Mouse (Mus musculus): ENCODE results near the gene Nt5c3. TPM values are rescaled to one million over a fixed set of nuclear protein-coding genes. Genes with fewer than 3 reads are reported as not detected.

Nt5c3 gene
- 110 TPM in 2 replicates for polyA plus RNA-seq (2015; fragmentation: Nextera tagmentation; extraction: Ambion mirVana)

DNA sequence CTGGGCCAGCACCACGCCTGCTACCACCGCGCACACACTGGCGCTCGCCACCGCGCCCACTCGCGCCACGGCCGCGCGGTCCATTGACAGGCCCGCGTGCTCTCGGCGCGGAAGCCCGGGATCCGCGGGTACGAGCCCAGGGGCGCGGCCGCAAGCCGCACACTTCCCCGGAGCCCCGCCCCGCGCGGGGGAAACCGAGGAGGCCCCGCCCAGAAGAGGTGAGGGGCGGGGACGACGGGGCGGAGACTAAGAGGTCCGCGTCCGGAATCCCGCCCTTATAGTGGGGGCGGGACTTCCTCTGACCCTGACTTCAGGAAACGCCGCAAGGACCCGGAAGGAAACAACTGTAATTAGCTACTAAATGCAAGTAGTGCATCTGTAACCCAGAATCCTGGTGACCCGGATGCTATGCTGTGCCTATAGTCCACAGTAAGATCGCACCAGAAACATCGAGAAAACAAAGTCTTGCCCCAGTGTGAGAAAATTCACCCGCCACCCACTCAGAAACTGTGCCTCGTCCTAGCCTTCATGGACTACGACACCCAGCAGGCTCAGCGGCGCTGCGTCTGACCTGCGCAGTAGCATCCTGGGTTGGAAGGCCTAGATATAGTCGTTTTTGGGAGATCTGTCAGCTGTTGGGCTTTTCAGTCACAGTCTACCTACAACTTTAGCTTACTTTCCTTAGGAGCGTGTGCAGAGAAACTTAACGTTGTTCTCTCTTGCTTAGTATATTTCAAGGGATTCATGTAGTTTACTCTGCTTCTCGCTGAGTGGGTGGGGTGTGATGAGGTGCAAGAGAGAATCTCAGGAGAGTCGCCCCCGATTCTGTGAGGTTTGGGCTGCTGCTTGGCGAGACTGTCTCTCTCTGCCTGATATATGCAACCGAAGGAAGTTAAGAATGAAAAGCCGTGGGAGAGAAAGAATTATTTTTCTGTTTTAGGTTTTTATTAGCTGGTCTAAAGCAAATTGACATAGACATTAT, at the start of gene Nt5c3, which contains the start of gene Vmn1r4:
Gene Nt5c3, minus strand, starts transcription at position 207 of the 982 bp plus-strand sequence.
Gene Vmn1r4, plus strand, starts transcription at position 290 of the 982 bp plus-strand sequence.
- ATAC-seq, result peak; percentile 97
- Histone ChIP-seq H3K9ac (peak within 1 kb of the TSS; percentile 77), H3K27me3 (no peaks in the 10 kb centered on the region), H3K4me1 (peaks cover 7% of the 10 kb centered on the region; the same call in 1 of the 2 replicates), H3K27ac (peak within 1 kb of the TSS; percentile 71), H3K4me2 (peak within 1 kb of the TSS; percentile 62), H3K36me3 (ENCODE audit: poor library complexity, severe bottlenecking) (no peaks in the 10 kb centered on the region), H3K4me3 (peak within 1 kb of the TSS; percentile 67), H3K9me3 (replicated peaks) (no peaks in the 10 kb centered on the region)
- 3% methylated on average over 64 of the region's 64 CpGs for WGBS

DNA sequence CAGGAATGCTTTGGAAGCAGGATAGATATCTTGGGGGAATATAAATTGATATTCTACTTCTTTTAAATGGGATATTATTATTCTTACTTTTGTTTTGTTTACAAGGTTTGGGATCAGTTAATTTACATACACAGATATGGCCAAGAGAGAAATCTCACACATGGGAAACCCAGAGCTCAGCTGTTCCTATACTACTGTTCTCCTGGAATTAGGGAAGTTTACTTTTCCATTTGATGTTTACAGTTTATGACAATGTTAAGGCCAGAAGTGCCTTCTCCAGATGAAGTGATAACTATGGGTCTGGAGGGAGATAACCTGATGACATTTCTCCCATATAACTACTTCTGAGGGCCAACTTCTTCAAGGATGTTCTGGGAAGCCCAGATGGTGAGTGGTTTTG, 46.2 kb upstream of the Nt5c3 start, which contains the start of gene Vmn1r5:
Gene Vmn1r5, plus strand, starts transcription at position 301 of the 400 bp plus-strand sequence.
- Histone ChIP-seq H3K27ac (no peak within 1 kb of the TSS), H3K4me3 (no peak within 1 kb of the TSS), H3K4me2 (no peak within 1 kb of the TSS), H3K9me3 (replicated peaks) (no peaks in the 10 kb centered on the region), H3K9ac (no peak within 1 kb of the TSS), H3K4me1 (no peaks in the 10 kb centered on the region), H3K36me3 (ENCODE audit: poor library complexity, severe bottlenecking) (no peaks in the 10 kb centered on the region), H3K27me3 (no peaks in the 10 kb centered on the region)
- ATAC-seq, result no peak

DNA sequence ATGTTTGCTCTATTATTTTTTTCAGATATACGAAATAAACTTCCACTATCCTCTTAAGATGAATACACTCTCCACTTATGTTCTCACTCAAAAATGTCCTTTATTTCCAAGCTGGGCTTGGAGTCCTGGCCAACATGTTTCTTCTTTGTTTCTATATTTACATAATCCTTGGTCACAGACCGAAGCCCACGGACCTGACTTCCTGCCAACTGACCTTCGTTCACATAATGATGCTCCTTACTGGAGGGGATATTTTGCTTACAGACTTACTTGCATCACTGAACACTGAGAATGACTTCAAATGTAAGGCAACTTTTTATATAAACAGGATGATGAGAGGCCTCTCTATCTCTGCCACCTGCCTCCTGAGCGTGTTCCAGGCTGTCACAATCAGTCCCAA, 32.7 kb upstream of the Nt5c3 start:
- Histone ChIP-seq H3K27me3 (no peaks in the 10 kb centered on the region), H3K4me2 (no peak overlapping the region), H3K4me1 (no peaks in the 10 kb centered on the region), H3K27ac (no peak overlapping the region), H3K9ac (no peak overlapping the region), H3K4me3 (no peak overlapping the region), H3K9me3 (replicated peaks) (no peaks in the 10 kb centered on the region), H3K36me3 (ENCODE audit: poor library complexity, severe bottlenecking) (no peaks in the 10 kb centered on the region)
- WGBS, result 80% methylated on average over 5 of the region's 5 CpGs
- no peak for ATAC-seq

GRCm38 (mm10) chr6:56934366-56934765, 10.6 kb upstream of the Nt5c3 start:
- H3K4me3 ChIP-seq, result no peak overlapping the region
- no peaks in the 10 kb centered on the region for H3K36me3 ChIP-seq (ENCODE audit: poor library complexity, severe bottlenecking)
- H3K27me3 ChIP-seq, result no peaks in the 10 kb centered on the region
- no peaks in the 10 kb centered on the region; the same call in 1 of the 2 replicates for H3K9me3 ChIP-seq (replicated peaks)
- ATAC-seq, result no peak
- WGBS, result 84% methylated on average over 4 of the region's 4 CpGs
- no peak overlapping the region for H3K4me2 ChIP-seq
- no peaks in the 10 kb centered on the region for H3K4me1 ChIP-seq
- no peak overlapping the region for H3K9ac ChIP-seq
- H3K27ac ChIP-seq, result no peak overlapping the region

DNA sequence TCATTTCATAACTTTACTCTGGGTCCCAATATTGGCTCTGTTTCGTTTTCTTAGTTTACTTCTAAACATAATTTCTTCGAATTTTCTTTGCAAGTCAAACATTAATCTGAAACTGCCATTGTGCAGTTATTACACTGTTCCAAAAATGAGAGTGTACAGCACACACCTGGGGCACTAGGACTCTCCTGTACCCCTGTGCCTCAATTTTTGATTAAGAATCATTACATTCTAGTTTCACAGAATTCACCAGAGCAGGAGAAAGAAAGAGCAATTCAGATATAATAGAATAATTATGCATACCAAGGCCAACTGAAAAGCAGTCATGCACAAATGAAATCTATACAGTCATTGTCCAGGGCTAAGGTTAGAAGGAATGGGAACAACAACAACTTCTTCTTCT, 8.7 kb upstream of the Nt5c3 start:
- ATAC-seq, result no peak
- Histone ChIP-seq H3K27ac (no peak overlapping the region), H3K4me3 (no peak overlapping the region), H3K9me3 (replicated peaks) (no peaks in the 10 kb centered on the region; the same call in 1 of the 2 replicates), H3K4me1 (no peaks in the 10 kb centered on the region), H3K4me2 (no peak overlapping the region), H3K9ac (no peak overlapping the region), H3K36me3 (ENCODE audit: poor library complexity, severe bottlenecking) (no peaks in the 10 kb centered on the region), H3K27me3 (no peaks in the 10 kb centered on the region)
- 71% methylated on average over 2 of the region's 2 CpGs for WGBS

GRCm38 (mm10) chr6:56931648-56932415, 8.1 kb upstream of the Nt5c3 start:
- no peak overlapping the region for H3K4me2 ChIP-seq
- WGBS, result 78% methylated on average over 4 of the region's 4 CpGs
- no peak for ATAC-seq

GRCm38 (mm10) chr6:56923331-56923725, 404 bp downstream of the Nt5c3 start:
- peak overlapping the region; percentile 67 for H3K4me3 ChIP-seq
- no peaks in the 10 kb centered on the region for H3K9me3 ChIP-seq (replicated peaks)
- no peaks in the 10 kb centered on the region for H3K27me3 ChIP-seq
- peak overlapping the region; percentile 62 for H3K4me2 ChIP-seq
- H3K4me1 ChIP-seq, result peaks cover 7% of the 10 kb centered on the region; the same call in 1 of the 2 replicates
- H3K27ac ChIP-seq, result peak overlapping the region; percentile 71
- no peak for ATAC-seq
- H3K36me3 ChIP-seq (ENCODE audit: poor library complexity, severe bottlenecking), result no peaks in the 10 kb centered on the region
- peak overlapping the region; percentile 77 for H3K9ac ChIP-seq
- WGBS, result under 1% methylated on average over 25 of the region's 25 CpGs

More at GRCm38 (mm10) chr6:56931648-56932415, 8.1 kb upstream of the Nt5c3 start:
- no peaks in the 10 kb centered on the region for H3K36me3 ChIP-seq (ENCODE audit: poor library complexity, severe bottlenecking)
- H3K27ac ChIP-seq, result no peak overlapping the region
- H3K4me1 ChIP-seq, result no peaks in the 10 kb centered on the region
- no peaks in the 10 kb centered on the region for H3K27me3 ChIP-seq
- no peak overlapping the region for H3K4me3 ChIP-seq
- H3K9me3 ChIP-seq (replicated peaks), result no peaks in the 10 kb centered on the region; the same call in 1 of the 2 replicates
- no peak overlapping the region for H3K9ac ChIP-seq

- no peak overlapping the region for H3K4me3 ChIP-seq
- 89% methylated on average over 12 of the region's 12 CpGs for WGBS
- H3K9me3 ChIP-seq (replicated peaks), result no peaks in the 10 kb centered on the region
- H3K4me2 ChIP-seq, result no peak overlapping the region
- ATAC-seq, result no peak
- H3K27me3 ChIP-seq, result no peaks in the 10 kb centered on the region
- H3K4me1 ChIP-seq, result peaks cover 7% of the 10 kb centered on the region; the same call in 1 of the 2 replicates
- no peak overlapping the region for H3K9ac ChIP-seq
- H3K36me3 ChIP-seq (ENCODE audit: poor library complexity, severe bottlenecking), result no peaks in the 10 kb centered on the region
- no peak overlapping the region for H3K27ac ChIP-seq
Observed at GRCm38 (mm10) chr6:56920222-56921092, 3.3 kb downstream of the Nt5c3 start.

DNA sequence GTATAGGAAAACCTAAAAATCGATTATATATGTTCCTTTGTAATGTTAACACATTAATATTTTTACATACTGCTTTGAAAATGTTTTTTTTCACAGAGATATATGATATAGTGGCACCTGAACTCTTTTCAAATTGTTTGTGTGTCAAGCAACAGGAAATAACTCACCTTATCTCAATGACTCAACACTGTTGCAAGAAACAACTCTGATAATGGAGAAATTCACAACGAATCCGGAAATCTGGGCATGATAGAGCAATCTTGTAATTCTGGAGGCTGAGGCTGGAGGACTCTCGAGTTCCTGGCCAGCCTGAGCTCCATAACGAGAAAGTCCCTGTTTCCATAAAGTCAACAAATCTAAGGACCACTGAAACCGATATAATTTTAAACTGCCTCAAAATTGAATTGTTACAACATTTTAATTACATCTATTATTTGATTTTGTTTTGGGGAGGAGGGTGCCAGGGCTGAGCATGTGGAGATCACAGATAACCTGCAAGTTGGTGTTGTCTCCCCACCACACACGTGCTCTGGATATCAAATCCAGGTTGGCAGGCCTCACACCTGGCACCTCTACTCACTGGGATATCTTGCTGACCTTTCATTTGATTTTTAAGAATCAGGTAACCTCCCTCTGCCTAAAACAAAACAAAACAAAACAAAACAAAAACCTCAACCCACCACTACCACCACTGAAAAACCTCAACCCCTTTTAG, 4.2 kb downstream of the Nt5c3 start:
- H3K4me1 ChIP-seq, result peaks cover 7% of the 10 kb centered on the region; the same call in 1 of the 2 replicates
- H3K27ac ChIP-seq, result no peak overlapping the region
- no peak overlapping the region for H3K4me2 ChIP-seq
- peaks cover 2% of the 10 kb centered on the region; the same call in 1 of the 2 replicates for H3K9me3 ChIP-seq (replicated peaks)
- WGBS, result 89% methylated on average over 7 of the region's 7 CpGs
- no peaks in the 10 kb centered on the region; the same call in 1 of the 2 replicates for H3K36me3 ChIP-seq (ENCODE audit: poor library complexity, severe bottlenecking)
- H3K9ac ChIP-seq, result no peak overlapping the region
- H3K4me3 ChIP-seq, result no peak overlapping the region
- no peaks in the 10 kb centered on the region for H3K27me3 ChIP-seq
- no peak for ATAC-seq

DNA sequence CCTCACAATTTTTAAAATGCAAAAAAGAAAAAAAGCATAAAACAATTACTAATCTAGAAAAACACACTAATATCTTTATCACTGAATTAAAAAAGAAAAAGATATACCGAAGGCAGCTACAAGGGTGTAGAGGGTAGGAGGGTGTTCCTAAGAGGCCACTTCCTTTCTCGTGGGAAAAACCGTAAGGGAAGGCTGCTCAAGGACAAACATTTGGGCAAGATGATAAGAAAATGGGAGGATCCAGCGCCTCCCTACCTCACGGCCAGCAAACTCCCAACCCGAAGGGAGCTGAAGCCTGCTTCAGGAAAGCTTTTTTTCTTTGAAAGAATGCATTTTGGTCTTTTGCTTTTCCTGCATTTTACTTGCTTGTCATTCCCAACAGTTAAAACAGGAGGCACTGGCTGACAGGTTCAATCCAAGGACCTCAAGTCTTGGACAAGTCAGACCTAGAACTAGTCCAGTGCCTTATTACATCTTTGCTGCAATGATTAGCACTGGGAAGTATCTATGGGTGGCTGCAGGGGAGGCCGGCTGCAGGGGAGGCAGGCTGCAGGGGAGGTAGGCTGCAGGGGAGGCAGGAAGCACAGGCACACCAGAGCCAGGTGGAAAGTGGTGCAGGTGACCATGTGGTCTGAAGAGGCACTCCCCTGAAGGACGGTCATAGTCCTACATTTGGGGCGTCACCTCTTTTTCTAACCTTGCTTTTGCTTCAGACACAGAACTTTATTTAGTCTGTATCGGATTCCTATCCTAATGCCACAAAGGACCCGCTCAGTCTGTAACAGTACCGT, 6.0 kb downstream of the Nt5c3 start:
- Histone ChIP-seq H3K9me3 (replicated peaks) (peaks cover 5% of the 10 kb centered on the region; the same call in 1 of the 2 replicates), H3K36me3 (ENCODE audit: poor library complexity, severe bottlenecking) (no peaks in the 10 kb centered on the region; the same call in 1 of the 2 replicates), H3K9ac (no peak overlapping the region), H3K27ac (no peak overlapping the region), H3K4me3 (no peak overlapping the region), H3K4me2 (no peak overlapping the region), H3K27me3 (no peaks in the 10 kb centered on the region), H3K4me1 (peaks cover 7% of the 10 kb centered on the region; the same call in 1 of the 2 replicates)
- WGBS, result 85% methylated on average over 12 of the region's 12 CpGs
- no peak for ATAC-seq

All from forebrain, embryonic 13.5 days (tissue).